Mouse (Mus musculus) lung, postnatal 0 days (tissue): ENCODE measurements around the gene Lipa.

Source experiments
- CTCF ChIP-seq: IDR thresholded peaks from 2 replicates; pipeline ENCODE4 v1.5.1; 2016; ENCODE audit warnings: antibody characterized with exemption, mild to moderate bottlenecking
- EP300 ChIP-seq: IDR thresholded peaks from 2 replicates; pipeline ENCODE4 v1.6.1; 2016; ENCODE audit warnings: antibody characterized with exemption, mild to moderate bottlenecking, control low read depth

- TF ChIP-seq EP300 (no peak), CTCF (no peak)
These were observed 7.2 kb downstream of the Lipa start for GRCm38 (mm10) chr19:34520051-34520450.
